Mouse (Mus musculus) adipocyte (in vitro differentiated cells): Measurements from ENCODE around the gene Edn1.

Experiments
- DNase-seq: peaks from one replicate; pipeline ENCODE4 v3.0.0-alpha.2; 2016; ENCODE audit warnings: low spot score

Gene Edn1

DNA sequence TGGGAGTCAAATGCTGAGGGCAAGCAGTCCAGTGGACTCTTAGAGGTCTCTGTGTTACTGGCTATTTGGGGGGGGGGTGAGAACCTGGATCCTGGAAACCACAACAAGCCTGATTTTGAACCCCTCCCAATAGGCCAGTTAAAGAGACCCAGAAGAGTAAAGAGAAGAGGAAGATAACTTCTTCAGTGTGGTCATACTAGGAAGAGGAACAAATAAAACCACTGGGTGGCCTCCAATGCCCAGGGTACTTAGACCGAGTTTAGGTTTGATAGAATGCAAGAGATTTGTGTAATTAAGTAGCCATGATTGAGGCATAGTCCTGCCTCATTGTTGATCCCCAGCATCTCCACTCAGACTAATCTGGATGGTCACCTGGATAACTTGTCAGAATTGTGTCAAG lies 14.4 kb downstream of the Edn1 start:
- DNase-seq, result no peak

DNA sequence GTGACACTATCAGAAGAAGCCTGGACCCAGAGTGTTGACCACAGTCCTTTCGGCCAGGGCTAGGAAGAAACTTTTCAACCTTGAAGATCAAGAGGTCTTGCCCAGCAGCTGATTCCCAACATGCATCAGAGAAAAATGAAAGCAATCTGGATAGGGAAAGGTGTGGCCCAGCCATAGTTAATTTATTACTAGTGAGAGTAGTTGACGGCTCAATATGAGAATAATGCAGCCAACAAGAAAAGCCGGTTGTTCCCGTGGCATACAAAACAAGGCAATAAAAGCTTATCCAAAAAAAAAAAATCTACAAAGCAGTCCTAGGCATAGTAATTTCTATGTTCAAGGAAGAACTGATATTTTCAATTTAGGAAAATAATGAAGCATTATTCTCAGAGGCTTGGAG lies 16.5 kb downstream of the Edn1 start:
- DNase-seq, result no peak

DNA sequence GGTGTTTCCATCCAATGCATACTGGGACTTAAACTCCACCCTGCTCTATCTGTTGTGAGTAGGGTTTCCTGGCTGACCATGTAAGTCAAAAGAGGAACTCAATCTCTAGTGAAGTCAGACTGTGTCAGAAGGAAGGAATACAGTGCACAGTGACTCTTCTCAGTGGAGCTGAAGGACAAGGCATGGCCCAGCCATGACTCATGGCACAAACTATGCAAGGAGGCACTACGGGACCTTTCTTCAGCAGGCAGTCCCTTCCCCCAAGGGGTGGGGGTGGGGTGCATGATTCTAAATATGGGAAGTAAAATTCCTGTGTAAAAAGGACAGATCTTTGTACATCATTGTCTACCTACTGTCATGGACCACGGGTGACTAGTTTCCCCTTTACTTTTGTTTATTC lies 27.3 kb downstream of the Edn1 start:
- peak; percentile 48 for DNase-seq

DNA sequence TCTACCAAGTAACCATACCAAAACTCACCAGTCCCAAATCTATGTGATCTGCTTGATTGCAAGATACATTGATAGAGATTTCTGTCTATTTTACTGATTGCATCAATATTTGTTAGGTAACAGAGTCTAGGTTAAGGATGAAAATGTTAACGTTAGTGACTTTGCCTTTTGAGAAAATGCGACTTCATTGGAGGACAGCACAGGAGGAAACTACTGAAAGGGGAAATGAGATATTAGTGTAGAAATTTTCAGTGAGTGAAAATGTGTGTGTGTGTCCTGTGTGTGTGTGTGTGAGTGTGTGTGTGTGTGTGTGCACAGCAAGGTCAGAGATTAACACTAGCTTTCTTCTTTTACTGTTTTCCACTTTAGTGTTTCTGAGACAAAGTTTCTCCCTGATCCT lies 29.8 kb downstream of the Edn1 start:
- no peak for DNase-seq

DNA sequence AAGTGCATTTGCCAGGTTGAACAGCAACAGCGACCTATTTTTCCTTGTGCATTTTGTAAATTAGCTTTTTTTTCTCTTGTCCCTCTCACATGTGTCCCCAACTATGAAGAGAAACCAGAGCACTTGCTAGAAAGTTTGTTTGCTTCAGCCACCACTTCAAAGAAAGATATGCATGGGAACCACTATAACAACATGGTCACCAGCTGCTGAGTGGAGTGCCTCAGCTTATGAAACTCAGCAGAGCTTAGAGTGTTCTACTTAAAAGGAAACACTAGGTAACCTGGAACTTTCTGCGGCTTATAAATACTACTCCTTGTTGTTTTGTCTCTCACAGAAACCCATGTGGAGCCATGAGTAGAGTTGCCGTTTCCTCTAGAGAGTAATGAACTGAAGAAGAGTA lies 33.7 kb downstream of the Edn1 start:
- no peak for DNase-seq

DNA sequence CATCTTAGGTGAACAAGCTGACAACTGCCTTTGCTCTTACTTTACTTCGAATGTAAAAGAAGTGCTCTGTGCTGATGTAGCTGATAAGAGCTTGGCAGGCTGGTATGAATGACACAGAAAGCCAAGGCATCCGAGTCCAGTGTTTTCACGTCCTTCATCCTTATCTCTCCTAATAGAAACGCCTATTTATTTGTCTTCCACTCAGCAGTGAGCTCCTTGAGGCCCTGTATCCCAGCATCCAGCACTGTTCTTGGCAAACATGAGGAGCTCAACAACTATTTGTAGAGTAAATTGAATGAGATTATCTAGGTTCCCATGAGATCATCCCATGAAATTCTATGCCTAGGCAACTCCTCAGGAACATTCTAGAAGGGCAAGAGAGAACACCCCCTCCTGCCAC lies 35.1 kb downstream of the Edn1 start:
- no peak for DNase-seq

DNA sequence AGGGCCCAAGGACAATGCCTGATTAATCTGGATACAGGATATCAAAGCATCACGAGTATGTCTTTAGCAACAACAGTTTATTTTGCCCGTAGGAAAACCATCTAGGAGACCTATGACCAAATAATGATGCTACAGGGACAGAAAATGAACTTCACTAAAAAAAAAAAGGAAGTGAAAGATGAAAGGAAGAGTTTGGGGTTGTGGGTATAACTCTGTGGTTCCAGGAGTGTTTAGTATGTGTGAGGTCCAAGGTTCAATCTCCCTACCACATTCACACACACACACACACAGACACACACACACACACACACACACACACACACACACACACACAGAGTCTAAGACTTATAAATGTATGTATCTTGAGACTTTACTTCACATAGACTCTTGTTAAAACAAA lies 35.8 kb downstream of the Edn1 start:
- no peak for DNase-seq

DNA sequence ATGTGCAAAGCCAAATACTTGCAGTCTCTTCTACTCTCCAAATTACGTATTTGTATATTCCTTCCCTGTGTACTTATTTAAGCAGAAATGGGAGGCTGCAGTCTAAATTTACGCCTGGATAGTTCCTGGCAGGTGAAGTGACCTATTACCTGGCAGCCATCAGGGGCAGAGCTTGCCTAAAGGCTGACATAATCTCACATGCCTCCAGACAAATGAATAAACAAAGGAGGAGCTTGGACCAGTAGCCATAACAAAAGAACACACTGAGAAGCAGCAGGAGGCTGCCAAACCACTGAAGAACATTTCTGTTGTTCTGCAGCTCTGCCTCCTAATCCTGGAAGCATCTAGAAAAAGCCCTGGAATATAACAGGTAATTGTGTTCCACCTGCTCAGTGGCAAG lies 38.2 kb downstream of the Edn1 start:
- peak; percentile 22 for DNase-seq

DNA sequence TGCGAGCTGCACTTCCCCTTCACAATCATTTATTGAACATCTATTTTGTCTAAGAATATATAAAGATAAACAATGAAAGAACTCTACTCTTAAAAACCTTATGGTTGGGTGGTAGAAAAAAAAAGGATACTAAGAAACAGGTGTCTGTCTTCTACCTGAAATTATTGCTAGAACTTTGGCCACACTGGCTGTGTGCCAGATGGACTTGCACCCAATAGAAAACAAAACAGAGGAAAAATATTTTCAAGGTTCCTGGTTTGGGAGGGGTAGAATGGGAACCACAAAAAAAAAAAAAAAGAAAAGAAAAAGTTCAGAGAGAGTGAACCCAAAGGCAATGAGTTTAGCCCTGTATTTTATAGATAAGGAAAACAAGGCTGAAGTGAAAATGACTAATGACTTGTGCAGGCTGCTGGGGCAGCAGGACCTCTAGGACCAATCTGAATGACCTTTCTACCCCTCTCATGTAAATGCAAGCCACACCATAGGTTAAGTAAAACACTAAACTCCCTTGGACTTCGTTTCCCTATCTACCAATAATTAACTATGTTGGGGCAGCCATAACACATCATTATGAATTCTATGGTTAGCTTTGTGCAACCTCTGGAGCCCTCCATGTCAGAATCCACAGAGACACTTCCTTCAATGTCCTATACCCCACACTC lies 40.7 kb downstream of the Edn1 start:
- DNase-seq, result no peak

DNA sequence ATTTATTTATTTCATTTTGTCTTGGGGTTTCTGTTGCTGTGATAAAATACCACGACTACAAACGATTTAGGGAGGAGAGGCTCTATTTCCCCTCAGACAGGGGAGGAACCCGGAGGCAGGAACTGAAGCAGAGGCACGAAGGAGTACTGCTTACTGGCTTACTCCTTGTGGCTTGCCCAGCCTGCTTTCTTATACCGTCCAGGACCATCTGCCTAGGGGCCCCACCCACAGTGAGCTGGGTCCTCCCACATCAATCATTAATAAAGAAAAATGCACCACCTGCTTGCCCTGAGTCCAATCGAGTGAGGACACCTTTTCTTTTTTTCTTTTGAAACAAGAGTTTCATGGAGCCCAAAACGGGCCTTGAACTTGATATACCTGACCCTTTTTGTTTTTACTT lies 44.2 kb downstream of the Edn1 start:
- no peak for DNase-seq

DNA sequence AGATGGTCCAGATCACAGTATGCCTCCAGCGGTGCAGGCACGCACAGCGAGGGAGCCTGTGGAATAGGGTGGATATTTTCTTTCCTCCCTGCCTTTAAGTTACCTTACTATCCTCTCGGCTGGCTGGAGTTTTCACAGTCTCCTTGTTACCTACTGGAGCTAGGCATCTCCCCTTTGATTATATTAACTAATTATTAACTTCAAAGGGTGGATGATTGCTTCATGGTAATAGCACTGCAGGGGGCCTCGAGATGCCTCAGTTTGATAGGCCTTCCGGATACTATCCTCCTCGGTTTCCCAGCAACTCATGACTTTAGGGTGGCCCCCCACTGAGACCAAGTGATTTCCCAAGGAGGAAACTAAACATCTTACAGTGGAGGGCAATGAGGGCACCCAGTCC lies 45.1 kb downstream of the Edn1 start:
- DNase-seq, result no peak

DNA sequence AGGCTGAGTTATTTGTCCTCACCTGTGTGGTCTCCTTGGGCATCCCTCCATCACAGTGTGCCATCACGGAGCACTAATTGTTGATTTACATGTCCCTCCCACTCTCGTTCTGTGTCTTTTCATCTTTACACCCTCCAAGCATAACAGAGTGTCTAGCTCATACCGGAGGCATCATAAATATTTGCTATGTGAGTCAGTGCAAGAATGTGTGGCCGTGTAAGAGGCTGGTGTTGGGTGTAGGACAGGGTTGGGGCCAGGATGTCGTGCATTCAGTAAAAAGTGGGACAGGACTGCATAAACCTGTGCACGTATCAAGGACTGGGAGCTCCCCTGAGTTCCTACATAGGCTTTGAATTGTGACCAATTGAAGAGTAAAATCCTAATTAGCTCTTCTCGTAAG lies 50.4 kb downstream of the Edn1 start:
- DNase-seq, result no peak
